Mouse (Mus musculus) heart, adult 2 months (tissue): Measurements from ENCODE around the gene Tmem120a.

Source experiments
- CTCF ChIP-seq: fragments of 200-600 bp; IDR thresholded peaks from 2 replicates; pipeline ENCODE4 v1.8.1; 2022; ENCODE audit warnings: antibody characterized with exemption, mild to moderate bottlenecking, moderate library complexity
- EP300 ChIP-seq: fragments of 200-500 bp; IDR thresholded peaks from 2 replicates; pipeline ENCODE4 v1.6.1; 2011; ENCODE audit warnings: low read depth, low read length, control low read depth; ENCODE audit not compliant: insufficient read depth
- POLR2A ChIP-seq: fragments of 200-500 bp; IDR thresholded peaks from 2 replicates; pipeline ENCODE4 v1.6.1; 2011; ENCODE audit warnings: mild to moderate bottlenecking, low read depth, low read length, control low read depth; ENCODE audit not compliant: insufficient read depth

DNA sequence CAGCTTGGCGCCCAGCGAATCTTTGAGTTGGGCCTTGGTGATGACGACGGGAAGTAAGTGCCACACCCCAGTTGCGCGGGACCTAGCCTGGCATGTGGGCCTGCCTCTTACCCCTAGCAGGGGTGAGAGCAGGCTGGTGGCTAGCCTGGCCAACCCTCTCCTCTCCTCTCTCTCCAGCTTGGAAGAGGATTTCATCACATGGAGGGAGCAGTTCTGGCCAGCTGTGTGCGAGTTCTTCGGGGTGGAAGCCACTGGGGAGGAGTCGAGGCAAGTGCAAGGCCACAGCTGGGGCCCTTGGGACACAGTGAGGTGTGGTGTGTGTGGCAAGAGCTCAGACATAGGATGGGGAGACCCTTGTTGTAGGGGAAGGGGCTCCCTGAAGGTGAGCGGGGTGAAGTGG lies 13.3 kb downstream of the Tmem120a start:
- TF ChIP-seq POLR2A (no peak), CTCF (no peak), EP300 (no peak)
